Mouse (Mus musculus) hematopoietic stem cell, adult 5-6 weeks (primary cell): ENCODE results near the gene Pou6f1. TPM values are rescaled to one million over a fixed set of nuclear protein-coding genes. Genes with fewer than 3 reads are reported as not detected.
A peak's percentile ranks its signal among the peaks of the same experiment; 100 is the strongest.

Source experiments
- ATAC-seq, 2 experiments: fragments of 125-278 bp in 1 of 2; replicated peaks in 1 of 2; 2 replicates each; pipeline ENCODE4 v1.8.0; 2016 to 2017; ENCODE audit warnings: inconsistent platforms in 2 of 2, mild to moderate bottlenecking in 2 of 2, moderate number of reproducible peaks in 2 of 2, low read depth in 1 of 2, moderate TSS enrichment in 1 of 2; ENCODE audit not compliant: low FRiP score in 2 of 2, poor library complexity in 2 of 2, severe bottlenecking in 2 of 2, insufficient read depth in 1 of 2, low TSS enrichment in 1 of 2
- total RNA-seq: library from RNA; stranded (forward); fragments of 172-1452, 232-1000 nt; gene quantifications from 2 replicates; pipeline ENCODE4 v1.2.3, GENCODE M21; 2017

The Pou6f1 gene
- total RNA-seq, result 1.6 and 3.4 TPM in 2 replicates

GRCm38 (mm10) chr15:100599276-100600046 lies at the start of gene Pou6f1:
Gene Pou6f1 (minus strand): TSS chr15:100599984.
- ATAC-seq, result no peak

- ATAC-seq, result no peak
These were observed 46.4 kb upstream of the Pou6f1 start for GRCm38 (mm10) chr15:100646161-100646560.

GRCm38 (mm10) chr15:100642451-100642850 lies 42.7 kb upstream of the Pou6f1 start:
- no peak for ATAC-seq

DNA sequence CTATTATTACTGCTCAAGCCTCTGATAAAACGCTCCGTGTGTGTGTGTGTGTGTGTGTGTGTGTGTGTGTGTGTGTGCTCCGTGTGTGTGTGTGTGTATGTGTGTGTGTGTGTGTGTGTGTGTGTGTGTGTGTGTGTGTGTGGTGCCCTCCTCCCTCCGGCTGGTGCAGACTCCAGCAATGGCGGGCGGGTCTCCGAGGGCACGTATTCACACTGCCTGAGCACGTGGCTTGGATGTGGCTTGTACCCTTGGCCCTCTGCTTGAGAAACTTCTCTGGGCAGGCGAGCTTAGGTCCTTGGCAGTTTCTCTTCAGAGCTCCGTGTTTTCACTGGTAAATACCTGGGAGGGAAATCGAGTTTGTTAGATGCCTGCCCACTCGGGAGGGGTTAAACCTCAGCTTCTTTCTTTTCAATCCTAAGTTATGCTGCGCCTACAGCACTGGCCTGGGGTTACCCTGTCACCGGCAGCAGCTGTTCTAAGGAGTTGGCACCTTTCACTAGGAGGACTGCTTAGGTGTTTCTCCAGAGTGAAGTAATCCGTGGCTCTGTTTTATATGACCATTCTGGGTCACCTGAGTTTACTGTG lies 41.5 kb upstream of the Pou6f1 start:
- ATAC-seq, result no peak

DNA sequence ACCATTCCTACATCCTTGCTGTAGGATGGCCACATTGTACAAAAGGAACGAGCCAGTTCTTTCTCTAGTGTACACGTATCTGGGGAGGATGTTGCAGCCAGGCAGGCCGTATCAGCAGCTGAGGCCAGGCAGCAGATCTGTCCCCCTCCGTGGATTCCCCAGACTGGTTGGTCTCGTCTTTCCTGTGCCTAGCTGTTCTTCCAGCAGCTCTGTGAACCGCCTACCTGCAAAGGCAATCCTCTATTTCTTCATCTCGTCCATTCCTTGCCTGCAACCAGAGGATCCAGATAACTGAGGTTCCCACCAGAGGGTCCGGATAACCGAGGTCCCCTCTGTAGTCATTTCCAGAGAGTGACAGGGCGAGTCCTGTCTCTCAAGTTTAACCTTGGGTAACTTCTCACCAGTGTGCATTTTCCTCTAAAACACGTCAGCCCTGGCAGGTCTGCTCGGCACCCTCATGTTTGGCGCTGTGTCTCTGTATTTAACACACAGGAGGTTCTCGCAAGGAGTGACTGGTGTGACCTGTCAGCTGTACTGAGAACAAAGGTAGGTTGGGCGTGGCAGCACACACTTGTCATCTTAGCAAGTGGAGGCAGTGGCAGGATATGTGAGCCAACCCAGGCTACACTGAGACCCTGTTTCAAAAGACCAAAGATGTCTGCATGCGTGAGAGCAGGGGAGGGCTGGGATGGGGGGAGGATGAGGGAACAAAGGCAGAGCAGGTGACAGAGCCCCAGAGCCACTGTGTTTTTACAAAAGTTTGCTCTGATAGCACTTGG lies 40.4 kb upstream of the Pou6f1 start:
- ATAC-seq, result no peak

- no peak; a peak in 1 of 4 replicates for ATAC-seq
These were observed 37.9 kb upstream of the Pou6f1 start for GRCm38 (mm10) chr15:100637661-100638060.

DNA sequence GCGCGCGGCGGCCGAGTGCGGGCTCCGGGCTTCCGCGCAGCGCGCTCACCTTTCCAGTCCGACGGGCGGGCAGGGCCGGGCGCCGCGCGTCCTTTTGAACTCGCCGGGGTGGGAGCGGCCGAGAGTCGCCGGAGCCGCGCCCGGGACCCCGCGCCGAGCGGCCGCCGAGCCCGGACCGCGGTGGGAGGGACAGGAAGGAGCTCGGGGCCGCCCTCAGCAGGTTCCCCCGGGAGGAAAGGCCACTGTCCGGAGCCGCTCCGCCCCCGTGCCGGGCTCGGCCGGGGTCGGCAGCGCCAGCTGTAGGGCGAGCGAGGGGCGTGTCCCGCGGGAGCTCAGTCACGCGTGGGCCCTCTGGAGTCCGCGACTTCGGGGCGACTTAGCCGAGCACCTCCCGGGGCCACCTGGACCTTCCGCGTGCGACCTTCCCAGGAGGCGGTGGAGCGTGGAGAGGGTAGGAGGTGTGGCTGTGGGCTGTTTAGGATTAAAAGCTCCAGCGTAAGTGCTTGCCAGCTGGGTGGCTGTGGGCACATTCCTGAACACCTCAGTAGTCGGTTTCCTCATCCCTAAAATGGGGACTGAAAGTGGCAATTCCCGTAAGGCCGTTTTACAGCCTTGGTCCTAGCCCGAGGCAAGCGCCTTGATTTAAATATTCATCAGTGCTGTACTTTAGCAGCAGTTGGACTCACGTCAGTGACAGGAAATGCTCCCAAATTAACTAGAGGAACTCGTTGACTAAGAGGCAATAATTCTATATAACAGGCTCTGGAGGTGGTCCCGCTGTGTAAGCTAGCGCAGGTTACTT lies 37.1 kb upstream of the Pou6f1 start, which contains the start of gene Smagp:
Gene Smagp (minus strand): TSS at position 241 of the 802 bp plus-strand sequence.
- ATAC-seq, result no peak

DNA sequence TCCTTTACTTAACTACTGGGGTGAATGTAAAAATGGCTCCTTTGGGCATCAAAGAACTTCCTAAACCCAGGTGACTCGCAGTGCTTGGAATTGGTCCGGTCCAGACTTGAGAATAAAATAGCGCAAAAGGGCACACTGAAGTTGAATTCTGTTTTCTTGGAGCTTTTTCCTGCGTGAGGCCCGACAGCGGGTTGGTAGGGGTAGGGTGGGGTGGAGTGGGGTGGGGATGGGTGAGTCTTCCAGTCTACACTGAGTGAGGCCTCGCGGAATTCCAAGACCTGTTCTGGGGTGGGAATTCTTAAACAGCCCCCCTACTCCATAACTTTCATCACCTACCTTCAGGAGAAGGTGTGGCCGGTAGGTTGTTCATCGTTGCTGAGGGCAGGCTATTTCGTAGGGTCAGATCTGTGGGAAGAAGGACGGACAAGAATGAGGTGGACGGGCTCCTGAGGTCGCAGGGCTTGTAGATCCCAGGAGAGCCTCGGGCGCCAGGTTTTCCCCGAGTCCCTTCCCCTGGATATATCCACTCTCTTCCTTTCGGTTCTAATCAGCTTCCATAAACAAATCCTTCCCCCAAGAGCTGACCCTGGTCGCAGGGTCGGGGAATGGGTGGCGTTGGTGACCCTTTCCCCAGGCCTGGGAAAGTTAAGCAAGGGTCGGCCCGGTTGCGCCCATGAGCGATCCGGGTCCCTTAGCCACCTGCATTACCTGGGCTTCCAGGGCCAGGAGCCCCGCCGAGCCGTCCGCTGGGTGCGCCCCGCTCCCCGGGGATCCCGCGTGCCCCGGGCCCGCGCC lies 36.3 kb upstream of the Pou6f1 start:
- no peak for ATAC-seq

DNA sequence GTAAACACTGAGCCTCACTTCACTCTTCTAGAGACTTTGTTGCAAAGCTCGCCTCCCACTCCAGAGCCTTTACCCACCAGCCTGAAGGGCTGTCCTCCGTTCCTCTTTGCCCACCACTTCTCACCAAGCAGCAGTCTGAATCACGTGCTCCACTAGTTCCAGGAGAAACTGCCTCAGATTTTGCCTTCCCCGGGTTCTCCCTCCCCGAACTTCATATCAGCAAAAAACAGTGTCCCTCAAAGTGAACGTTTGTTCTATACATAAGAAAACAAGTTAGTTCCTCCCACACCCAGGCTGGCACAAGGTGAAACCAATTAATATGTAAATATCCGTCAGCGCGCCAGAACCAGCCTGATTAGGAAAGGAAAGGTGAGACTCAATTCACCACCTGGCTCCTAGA lies 35.5 kb upstream of the Pou6f1 start:
- 0 out of 4 replicates have a peak, but pooled peaks of 1 of the 2 experiments have one; percentile 29 for ATAC-seq

- ATAC-seq, result no peak
These were observed 33.6 kb upstream of the Pou6f1 start for GRCm38 (mm10) chr15:100633341-100633740.

DNA sequence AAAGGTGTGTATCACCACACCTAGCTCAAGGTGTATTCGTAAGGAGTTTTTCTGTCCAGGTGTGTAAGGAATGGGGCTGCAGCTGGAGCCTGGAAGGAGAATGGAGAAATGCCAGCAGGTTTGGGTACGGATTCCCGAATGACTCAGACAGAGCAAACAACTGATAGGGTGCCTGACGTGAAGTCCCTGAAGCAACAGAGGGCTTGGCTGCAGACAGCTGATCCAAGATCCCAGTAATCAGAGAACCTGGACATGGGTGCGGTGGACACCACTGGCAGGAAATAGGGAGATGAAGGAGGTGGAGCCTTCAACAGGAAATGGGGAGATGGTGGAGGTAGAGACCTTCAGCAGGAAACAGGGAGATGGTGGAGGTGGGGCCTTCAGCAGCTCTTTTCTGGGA lies 32.5 kb upstream of the Pou6f1 start:
- no peak for ATAC-seq

GRCm38 (mm10) chr15:100631454-100632170 lies 31.8 kb upstream of the Pou6f1 start:
- peak; percentile 37 to 48; a peak in 1 of 4 replicates for ATAC-seq

DNA sequence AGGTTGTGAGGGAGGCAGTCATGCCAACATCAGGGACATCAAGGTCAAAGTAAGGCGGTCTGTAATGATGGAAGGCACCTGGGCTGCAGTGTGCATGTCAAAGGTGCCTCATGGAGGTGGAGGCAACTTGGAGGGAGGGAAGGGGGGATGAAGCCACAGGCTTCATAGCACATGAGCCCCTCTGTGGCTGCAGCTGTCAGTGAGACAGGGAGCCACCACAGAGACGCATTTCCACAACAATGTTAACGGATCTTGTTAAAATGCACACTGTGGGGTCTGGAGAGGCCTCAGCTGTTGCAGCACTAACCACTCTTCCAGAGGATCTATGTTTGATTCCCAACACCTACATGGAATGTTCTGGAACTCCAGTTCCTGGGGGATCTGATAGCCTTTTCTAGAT lies 30.3 kb upstream of the Pou6f1 start:
- no peak for ATAC-seq

- ATAC-seq, result no peak
These were observed 29.0 kb upstream of the Pou6f1 start for GRCm38 (mm10) chr15:100628797-100629196.

DNA sequence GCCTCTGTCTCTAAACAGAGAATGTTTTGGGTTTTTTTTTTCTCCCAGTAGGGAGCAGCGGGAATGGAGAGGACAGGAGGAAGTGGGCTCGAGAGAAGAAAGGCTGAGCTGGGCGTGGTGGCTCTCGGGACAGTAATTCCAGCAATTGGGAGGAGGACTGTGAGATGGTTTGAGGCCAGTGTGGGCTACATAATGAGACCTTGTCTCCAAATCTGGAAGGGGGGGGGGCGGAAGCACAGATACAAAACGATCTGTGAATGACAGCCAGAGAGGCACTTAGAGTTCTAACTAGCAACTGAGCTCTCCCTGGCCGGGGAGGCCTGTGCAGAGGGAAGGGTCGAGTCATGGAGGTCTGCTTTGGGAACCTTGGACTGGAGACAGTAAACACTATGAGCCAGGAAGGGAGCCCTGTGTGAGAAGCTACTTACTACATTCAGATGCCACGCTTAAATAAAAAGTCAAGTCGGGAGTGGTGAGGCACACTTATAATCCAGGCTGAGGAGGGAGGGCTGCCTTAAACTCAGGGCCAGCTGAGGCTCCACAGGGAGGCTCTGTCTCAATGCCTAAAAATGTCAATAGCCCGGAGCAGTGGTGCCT lies 28.1 kb upstream of the Pou6f1 start:
- no peak for ATAC-seq

DNA sequence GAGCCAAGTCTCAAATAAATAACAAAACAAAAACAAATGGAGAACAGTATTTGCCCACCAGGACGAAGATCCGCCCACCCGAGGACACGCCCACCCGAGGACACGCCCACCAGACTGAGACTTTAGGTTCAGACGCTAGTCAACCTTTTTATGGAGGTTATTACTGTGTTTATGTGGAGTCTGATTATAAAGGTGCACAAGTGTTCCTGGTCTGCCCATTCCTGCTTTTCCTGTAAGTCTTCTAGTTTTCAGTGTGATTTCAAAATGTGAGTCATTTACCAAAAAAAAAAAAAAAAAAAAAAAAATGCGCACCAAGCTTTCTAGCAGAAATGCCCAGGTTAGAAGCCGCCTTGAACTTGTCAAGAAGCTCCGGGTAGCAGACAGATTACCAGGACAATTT lies 27.5 kb upstream of the Pou6f1 start:
- no peak for ATAC-seq
